Mouse (Mus musculus): Measurements from ENCODE around the gene Pak7. TPM values are rescaled to one million over a fixed set of nuclear protein-coding genes. Genes with fewer than 3 reads are reported as not detected.
A peak's percentile ranks its signal among the peaks of the same experiment; 100 is the strongest.

Pak7 gene
- total RNA-seq, 2 experiments from 2014 or later, result not detected

GRCm38 (mm10) chr2:136204034-136204433 lies 183.7 kb downstream of the Pak7 start:
- intact Hi-C loops (cut with DNase I), result no loop called here
- no peak for DNase-seq

GRCm38 (mm10) chr2:136175030-136175429 lies 212.7 kb downstream of the Pak7 start:
- no peak for DNase-seq
- intact Hi-C loops (cut with DNase I), result no loop called here

DNA sequence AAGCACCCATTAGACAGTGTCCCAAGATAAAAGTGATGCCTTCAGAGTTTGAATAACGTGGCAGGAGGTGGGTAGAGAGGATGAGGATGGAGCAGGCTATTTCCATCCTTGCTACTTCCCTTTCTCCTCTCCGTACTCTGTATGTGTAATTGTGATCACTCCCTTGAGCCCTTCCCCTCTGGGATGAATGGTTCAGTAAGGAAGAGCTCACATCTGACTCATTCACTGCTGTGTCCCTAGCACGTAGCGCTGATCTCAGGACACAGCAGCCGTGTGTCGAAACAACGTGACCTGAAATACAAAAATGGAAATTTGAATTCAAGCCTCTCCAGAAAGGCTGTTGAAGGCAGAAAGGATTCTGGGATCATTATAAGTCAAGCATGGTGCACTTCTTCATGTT lies 237.0 kb downstream of the Pak7 start:
- DNase-seq, result no peak
- intact Hi-C loops (cut with DNase I), result no loop called here

DNA sequence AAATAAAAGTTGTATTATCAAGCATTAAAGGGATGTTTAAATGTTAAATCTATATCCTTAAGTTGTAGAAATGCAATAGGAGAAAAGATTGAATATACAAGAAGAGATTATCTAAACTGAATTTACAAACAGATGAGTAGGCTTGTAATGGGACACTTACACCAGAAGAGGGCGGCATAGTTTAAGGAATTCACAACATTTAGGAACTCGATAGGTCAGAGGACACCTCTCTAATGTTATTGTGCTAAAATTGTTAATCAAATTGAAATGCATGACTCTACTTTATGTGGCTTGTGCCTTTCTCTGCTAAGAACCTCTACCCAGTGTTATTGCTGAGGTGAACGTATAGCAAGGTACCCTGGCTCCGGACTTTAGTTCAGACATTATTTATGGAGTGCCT lies 238.2 kb downstream of the Pak7 start:
- no peak for DNase-seq
- intact Hi-C loops (cut with DNase I), result loop anchor here (2.0 kb wide), 3 partner anchors 299 to 1793 kb away; no protein-coding TSS in a partner anchor

DNA sequence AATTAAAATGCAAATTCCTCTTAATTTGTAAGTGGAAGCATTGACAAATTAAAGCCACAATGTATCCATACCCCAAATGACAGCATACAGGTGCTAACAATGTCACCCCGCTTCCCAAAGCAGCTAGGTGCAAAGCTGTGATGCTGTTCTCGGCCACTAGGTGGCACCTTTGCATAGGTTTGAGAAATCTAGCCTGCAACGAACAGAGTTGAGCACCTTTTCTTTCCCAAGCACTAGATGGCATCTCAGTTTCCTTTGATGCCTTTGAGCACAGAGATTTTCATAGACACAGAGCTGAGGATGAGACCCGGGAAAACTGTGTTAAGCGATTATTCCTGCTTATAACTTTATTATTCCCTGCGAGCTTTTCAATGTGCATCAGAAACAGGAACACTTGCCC lies 238.8 kb downstream of the Pak7 start:
- intact Hi-C loops (cut with DNase I), result loop anchor here (2.0 kb wide), 3 partner anchors 300 to 1794 kb away; no protein-coding TSS in a partner anchor
- peak; percentile 49 to 78 for DNase-seq

DNA sequence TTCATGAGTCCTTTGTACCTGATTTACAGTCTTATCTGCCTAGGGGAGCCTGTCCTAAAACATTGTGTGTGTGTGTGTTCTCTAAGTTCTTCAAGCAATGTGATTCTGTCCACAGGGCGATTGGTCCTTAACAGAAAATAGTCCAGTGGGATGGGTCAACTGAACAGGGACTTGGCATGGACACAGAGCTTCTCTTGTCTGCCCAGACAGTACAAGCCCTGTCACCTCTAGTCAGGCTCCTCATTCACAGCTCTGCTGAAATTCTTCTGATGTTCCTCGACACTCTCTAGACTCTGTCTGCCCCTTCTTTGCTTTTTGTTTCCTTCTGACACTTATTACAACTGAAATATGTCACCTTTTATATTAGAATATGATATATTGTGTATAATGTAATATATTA lies 247.0 kb downstream of the Pak7 start:
- no peak for DNase-seq
- intact Hi-C loops (cut with DNase I), result loop anchor here (1.0 kb wide), 1 partner anchor 174 kb away; no protein-coding TSS in a partner anchor

DNA sequence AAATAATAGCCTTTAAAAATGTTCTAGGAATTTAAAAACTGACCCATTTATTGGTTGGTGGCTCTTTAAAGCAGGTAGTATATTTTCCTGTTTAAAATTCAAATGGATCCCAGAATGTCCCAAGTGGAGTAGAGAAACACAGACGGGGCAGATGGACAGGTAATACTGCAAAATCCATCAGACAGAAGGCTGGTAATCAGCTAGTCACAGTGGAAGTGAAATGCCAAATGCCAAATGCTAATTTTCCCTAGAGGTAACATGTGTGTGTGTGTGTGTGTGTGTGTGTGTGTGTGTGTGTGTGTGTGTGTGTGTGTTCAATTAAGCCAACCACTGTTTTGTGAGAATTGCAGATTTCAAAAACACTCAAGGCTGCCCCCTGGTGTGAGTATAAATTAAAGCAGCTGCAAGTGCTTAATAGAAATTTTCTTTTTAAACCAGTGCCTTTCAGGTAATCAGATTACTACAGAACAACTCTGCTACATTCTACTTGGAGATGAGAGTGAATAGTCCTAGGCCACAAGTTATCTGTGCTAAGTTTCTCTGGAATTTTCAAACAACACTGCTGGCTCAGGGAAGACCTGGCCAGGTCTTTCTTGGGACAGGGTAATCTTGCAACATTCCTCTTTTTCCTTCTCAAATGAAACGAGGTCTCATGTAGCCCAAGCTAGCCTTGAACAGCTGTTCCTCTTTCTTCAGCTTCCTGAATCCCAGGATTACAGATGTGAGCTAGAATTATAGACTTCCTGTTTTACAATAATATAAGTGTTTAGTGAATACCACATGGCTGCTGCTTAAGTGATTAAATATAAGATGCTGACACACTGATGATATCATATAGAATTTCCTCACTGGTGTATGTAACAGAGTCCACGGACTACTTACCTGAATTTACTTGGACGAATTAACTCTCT lies 248.4 kb downstream of the Pak7 start:
- intact Hi-C loops (cut with DNase I), result loop anchor here (5.0 kb wide), 1 partner anchor 782 kb away; no protein-coding TSS in a partner anchor
- peak in 1 of 2 experiments; percentile 11 for DNase-seq

DNA sequence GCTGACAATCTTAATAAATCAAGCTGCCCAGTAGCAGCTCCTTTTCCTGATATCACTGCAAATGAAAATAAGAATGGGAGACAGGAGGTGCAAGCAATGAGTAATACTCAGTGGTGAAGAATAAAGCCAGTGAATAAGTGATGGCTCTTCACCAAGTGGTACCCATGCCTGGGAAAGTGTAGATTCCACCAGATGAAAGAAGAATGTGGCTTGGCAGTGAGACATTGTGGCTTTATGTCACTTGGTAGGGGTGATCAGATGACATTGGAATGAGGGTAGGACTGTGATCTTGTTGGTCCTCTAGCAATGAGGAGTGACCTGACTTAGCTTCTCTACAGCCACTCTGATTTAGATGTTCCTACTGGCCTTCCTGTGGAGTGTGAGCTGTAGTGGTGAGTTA lies 249.3 kb downstream of the Pak7 start:
- DNase-seq, result no peak
- intact Hi-C loops (cut with DNase I), result loop anchor here (5.0 kb wide), 1 partner anchor 781 kb away; no protein-coding TSS in a partner anchor

DNA sequence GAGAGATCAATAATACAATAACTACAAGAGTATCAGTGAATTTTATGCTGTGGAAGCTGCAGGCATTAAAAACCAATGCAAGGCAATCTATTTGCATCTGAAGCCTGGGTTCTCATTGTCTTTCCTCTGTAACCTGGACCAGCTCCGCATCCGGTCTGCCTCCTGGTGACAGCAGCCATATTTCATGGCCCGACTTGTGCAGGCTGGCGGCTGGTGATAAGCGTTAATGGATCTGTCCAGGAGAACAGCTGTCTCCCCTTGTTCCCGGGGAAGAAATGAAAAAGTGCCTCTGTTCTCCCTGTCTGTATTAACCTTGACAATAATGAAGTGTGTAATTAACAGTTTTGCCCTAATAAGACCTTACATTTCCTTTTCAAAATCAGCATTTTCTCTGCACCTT lies 265.9 kb downstream of the Pak7 start:
- intact Hi-C loops (cut with DNase I), result no loop called here
- DNase-seq, result no peak

- intact Hi-C loops (cut with DNase I), result no loop called here
- DNase-seq, result no peak
These were observed 269.8 kb downstream of the Pak7 start for GRCm38 (mm10) chr2:136118006-136118405.

- no peak for DNase-seq
- intact Hi-C loops (cut with DNase I), result no loop called here
These were observed 274.4 kb downstream of the Pak7 start for GRCm38 (mm10) chr2:136113374-136113773.

GRCm38 (mm10) chr2:136109038-136109363 lies 278.8 kb downstream of the Pak7 start:
- DNase-seq, result no peak
- intact Hi-C loops (cut with DNase I), result no loop called here

DNA sequence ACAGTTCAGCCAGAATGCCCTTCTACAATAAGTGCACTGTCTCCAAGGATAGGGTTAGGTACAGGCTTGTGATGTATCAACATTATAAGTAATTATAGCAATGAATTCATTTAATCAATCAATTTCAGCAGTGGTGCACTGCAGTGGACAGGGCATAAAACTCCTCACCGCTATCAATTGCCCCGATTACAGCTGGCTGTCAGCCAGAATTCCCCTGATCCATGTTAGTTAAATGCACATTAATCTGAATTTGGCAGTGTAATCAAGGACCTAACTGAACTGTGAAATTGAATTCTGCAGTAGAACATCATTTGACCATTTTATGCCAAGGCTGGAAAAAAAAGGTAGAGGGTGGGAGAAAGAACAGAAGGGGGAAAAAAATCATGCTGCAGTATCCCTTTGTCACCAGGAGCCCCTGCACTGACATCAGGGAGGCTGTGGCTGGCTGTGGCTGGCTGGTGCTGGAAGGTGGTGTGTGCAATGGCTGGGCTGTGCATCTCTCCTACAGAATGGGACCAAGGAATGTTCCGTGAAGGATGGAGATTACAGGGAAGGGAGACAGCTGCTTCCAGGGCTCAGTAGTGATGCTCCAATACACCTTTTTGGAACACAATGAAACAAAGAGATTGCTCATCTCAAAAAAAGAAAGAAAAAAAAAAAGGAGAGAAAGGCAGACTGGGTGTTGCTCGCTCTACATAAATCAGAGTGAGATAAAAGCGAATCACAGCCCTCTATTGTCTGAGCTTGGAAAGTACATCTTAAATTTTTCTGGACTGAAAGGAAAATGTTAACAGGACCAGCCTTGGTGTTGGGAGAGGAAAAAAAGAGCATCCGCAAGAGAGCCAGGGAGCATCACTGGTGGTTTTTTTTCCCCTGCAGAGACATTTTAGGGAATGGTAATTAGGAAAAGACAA lies 279.4 kb downstream of the Pak7 start:
- intact Hi-C loops (cut with DNase I), result no loop called here
- DNase-seq, result no peak

GRCm38 (mm10) chr2:136107597-136107996 lies 280.2 kb downstream of the Pak7 start:
- DNase-seq, result no peak
- intact Hi-C loops (cut with DNase I), result no loop called here

GRCm38 (mm10) chr2:136097143-136097542 lies 290.6 kb downstream of the Pak7 start:
- intact Hi-C loops (cut with DNase I), result no loop called here

GRCm38 (mm10) chr2:136095978-136096377 lies 291.8 kb downstream of the Pak7 start:
- intact Hi-C loops (cut with DNase I), result no loop called here

More at GRCm38 (mm10) chr2:136097143-136097542, 290.6 kb downstream of the Pak7 start:
- DNase-seq, result no peak

GRCm38 (mm10) chr2:136064356-136064755 lies 323.4 kb downstream of the Pak7 start:
- DNase-seq, result no peak
- intact Hi-C loops (cut with DNase I), result no loop called here

More at GRCm38 (mm10) chr2:136095978-136096377, 291.8 kb downstream of the Pak7 start:
- no peak for DNase-seq

DNA sequence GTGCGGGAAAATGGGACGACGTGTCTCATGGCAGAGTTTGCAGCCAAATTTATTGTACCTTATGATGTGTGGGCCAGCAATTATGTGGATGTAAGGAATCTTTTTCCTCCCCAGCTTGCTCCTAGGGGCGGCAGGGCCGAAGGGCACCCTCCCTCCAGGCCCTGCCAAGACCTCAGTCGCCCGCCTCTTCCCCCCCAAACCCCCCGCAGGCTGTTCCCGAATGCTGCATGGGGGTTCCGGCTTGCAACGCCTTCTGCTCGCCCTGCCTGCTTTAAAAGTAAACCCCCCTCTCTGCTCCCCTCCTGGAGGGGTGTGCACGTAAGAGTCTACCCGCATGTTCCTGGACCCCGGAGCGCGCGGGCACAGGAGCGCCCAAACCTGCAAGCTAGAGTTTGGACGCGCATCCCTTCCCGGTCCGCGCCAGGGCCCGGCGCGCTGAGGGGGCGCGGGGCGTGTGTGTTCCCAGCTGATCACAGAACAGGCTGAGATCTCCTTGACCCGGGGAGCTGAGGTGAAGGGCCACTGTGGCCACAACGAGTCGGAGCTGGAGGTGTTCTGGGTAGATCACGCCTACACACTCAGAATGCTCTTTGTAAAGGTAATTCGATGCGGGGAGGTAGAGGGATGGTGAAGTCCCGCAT lies 328.6 kb downstream of the Pak7 start:
- no peak for DNase-seq
- intact Hi-C loops (cut with DNase I), result no loop called here

- no peak for DNase-seq
- intact Hi-C loops (cut with DNase I), result no loop called here
These were observed 329.4 kb downstream of the Pak7 start for GRCm38 (mm10) chr2:136058398-136058797.

- no peak for DNase-seq
- intact Hi-C loops (cut with DNase I), result no loop called here
These were observed 329.9 kb downstream of the Pak7 start for GRCm38 (mm10) chr2:136057861-136058331.

Measured in heart, postnatal 36 days (tissue).